In the genomic region with DNA sequence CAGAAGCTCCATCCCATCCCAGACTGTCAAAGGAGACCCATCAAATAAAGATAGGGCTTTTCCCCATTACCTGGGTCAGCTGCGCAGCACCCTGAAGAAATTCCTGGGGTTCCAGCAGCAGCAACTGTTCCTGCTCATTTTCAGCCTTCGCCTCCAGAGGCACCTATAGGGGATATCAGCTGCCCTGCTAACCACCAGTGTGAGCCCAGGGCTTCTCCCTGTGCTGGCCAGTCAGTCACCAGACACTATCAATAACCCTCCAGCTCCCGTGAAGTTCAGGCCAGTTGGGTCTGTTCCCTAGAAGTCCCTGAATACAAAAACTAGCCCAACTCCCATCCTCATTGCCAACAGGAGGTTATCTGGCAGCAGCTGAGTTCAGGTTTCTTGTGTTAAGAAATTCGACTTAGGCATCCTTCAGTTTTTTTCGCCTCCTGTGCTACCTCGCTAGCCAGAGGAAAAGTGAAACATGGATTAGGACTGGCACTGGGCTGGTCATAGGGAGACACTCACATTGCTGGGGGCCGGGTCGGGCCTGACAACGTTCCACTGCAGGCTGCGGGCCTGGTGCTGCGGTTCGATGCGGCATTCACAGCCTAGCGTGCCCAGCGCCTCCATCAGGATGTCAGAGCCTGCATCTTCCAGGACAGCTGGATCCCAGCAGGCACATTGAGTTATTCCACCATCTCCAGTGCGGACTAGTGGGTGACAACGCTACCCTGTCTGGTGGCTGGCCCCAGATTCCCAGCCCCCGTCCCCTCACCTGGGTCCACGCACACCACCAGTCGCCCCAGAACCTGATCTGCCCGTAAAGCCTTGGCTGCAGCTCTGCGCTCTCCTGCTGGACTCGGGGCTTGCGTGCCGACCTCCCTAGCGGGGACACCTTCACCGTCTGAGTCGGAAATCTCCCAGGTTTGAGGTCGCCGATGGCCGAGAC, we compare ENCODE assay signal across 8 mouse cellular contexts. TPM values are rescaled to one million over a fixed set of nuclear protein-coding genes. Genes with fewer than 3 reads are reported as not detected.
A peak's percentile ranks its signal among the peaks of the same experiment; 100 is the strongest.
DNase-seq lines count a peak whose midpoint lies in the region; ATAC-seq and TF ChIP-seq lines count a peak whose summit lies in the region.

No protein-coding gene starts in this region.

- intact Hi-C loops in heart, postnatal 25 days (cut with DNase I) = no loop called here

- no peak for DNase-seq in heart, postnatal 25 days (ENCODE audit: low spot score)
- DNase-seq in ES-E14 (ENCODE audit: low read depth, low spot score) (no peak), liver (peak; percentile 38)
- no peak for DNase-seq in cerebellum, adult 8-10 months
- DNase-seq in retina, embryonic 14.5 days (ENCODE audit: low spot score) = no peak

- H3K27ac ChIP-seq in heart, embryonic 14.5 days (replicated peaks in 1 of 2; ENCODE audit: control insufficient read depth in 1 of 2, insufficient read depth in 1 of 2, low read depth in 2 of 2, low read length in 2 of 2) = peak overlapping the region; percentile 68 to 84
- H3K27ac ChIP-seq in ES-E14 (ENCODE audit: insufficient read depth, low read depth, low read length, poor library complexity, severe bottlenecking) = no peak overlapping the region
- H3K27ac ChIP-seq in stomach, embryonic 15.5 days = peak overlapping the region; percentile 85

- no peaks in the 10 kb centered on the region for H3K9me3 ChIP-seq in heart, embryonic 14.5 days (ENCODE audit: control insufficient read depth, low read length)
- H3K9me3 ChIP-seq in ES-E14 (ENCODE audit: control insufficient read depth, insufficient read depth, low read depth, low read length) = no peaks in the 10 kb centered on the region
- H3K9me3 ChIP-seq in stomach, embryonic 15.5 days = no peaks in the 10 kb centered on the region

- in situ Hi-C loops in ES-E14 (cut with MboI; ENCODE audit: low sequenced_read_pairs in 2 of 2, unreplicated experiment in 2 of 2) = no loop called here

- H3K36me3 ChIP-seq in heart, embryonic 14.5 days (ENCODE audit: control insufficient read depth, insufficient read depth, low read length) = peaks cover 70% of the 10 kb centered on the region
- peaks cover 46% of the 10 kb centered on the region for H3K36me3 ChIP-seq in ES-E14 (ENCODE audit: control insufficient read depth, insufficient read depth, low read length, poor library complexity, severe bottlenecking)
- peaks cover 44% of the 10 kb centered on the region for H3K36me3 ChIP-seq in stomach, embryonic 15.5 days

- H3K9ac ChIP-seq in heart, embryonic 14.5 days (ENCODE audit: low read length) = peak overlapping the region; percentile 91
- H3K9ac ChIP-seq in ES-E14 (ENCODE audit: insufficient read depth, low read depth, low read length, poor library complexity, severe bottlenecking) = peak overlapping the region; percentile 87
- H3K9ac ChIP-seq in stomach, embryonic 15.5 days = peak overlapping the region; percentile 75

- H3K4me1 ChIP-seq in heart, embryonic 14.5 days (ENCODE audit: control insufficient read depth in 2 of 2, insufficient read depth in 2 of 2, low read length in 2 of 2) = peaks cover 13 to 34% of the 10 kb centered on the region in 2 experiments
- H3K4me1 ChIP-seq in ES-E14 (ENCODE audit: control insufficient read depth in 2 of 2, insufficient read depth in 2 of 2, low read length in 2 of 2, poor library complexity in 1 of 2) = peaks cover 0 to 15% of the 10 kb centered on the region in 2 experiments; a peak in 2 of 4 replicates
- H3K4me1 ChIP-seq in stomach, embryonic 15.5 days = peaks cover 27% of the 10 kb centered on the region

- 9% methylated on average over 31 of the region's 31 CpGs for WGBS in heart, embryonic 14.5 days
- 10% methylated on average over 31 of the region's 31 CpGs for WGBS in stomach, embryonic 15.5 days

- H3K4me3 ChIP-seq in heart, embryonic 14.5 days (ENCODE audit: control insufficient read depth in 1 of 2, insufficient read depth in 1 of 2, low read depth in 1 of 2, low read length in 2 of 2) = peak overlapping the region; percentile 69 to 81
- H3K4me3 ChIP-seq in ES-E14 (ENCODE audit: insufficient read depth in 1 of 2, low read depth in 1 of 2, low read length in 2 of 2, poor library complexity in 1 of 2, severe bottlenecking in 1 of 2) = peak overlapping the region; percentile 83 to 88
- H3K4me3 ChIP-seq in stomach, embryonic 15.5 days (replicated peaks) = peak overlapping the region; percentile 84

- ATAC-seq in heart, embryonic 14.5 days (ENCODE audit: insufficient number of reproducible peaks, insufficient read depth, low FRiP score, low read depth) = no peak
- peak; percentile 31 for ATAC-seq in erythroid progenitor cell, adult 5-6 weeks (replicated peaks; ENCODE audit: low FRiP score, poor library complexity, severe bottlenecking)
- no peak for ATAC-seq in stomach, embryonic 15.5 days (ENCODE audit: insufficient read depth, low FRiP score, low read depth)

- H3K27me3 ChIP-seq in heart, embryonic 14.5 days (ENCODE audit: control insufficient read depth, insufficient read depth, low read length) = no peaks in the 10 kb centered on the region
- no peaks in the 10 kb centered on the region for H3K27me3 ChIP-seq in stomach, embryonic 15.5 days (replicated peaks)

- H3K4me2 ChIP-seq in heart, embryonic 14.5 days (ENCODE audit: low read length) = peak overlapping the region; percentile 72
- peak overlapping the region; percentile 86 for H3K4me2 ChIP-seq in stomach, embryonic 15.5 days

TF ChIP-seq in ES-E14, 5 proteins besides CTCF, POLR2A, EP300 and RAD21:
- TF ChIP-seq ZC3H11A (IDR thresholded peaks at IDR 0.05; ENCODE audit: borderline replicate concordance, low read depth, low read length) (no peak), ZNF384 (IDR thresholded peaks at IDR 0.05; ENCODE audit: low read depth, low read length) (no peak), HCFC1 (IDR thresholded peaks at IDR 0.05; ENCODE audit: borderline replicate concordance, insufficient read depth, low read length) (no peak), MAFK (IDR thresholded peaks at IDR 0.05; ENCODE audit: insufficient read depth, low read depth, low read length) (no peak), CHD2 (IDR thresholded peaks at IDR 0.05; ENCODE audit: low read depth, low read length) (no peak)
TF ChIP-seq in ES-E14: peak in this region for 0.

RNA-seq across cellular contexts. Expression of a gene that starts 0.6 kb away (rescaled TPM):
- 14.7 and 16.0 TPM in 2 replicates for polyA plus RNA-seq in heart, embryonic 14.5 days (2014; fragmentation: Nextera tagmentation; extraction: Ambion mirVana)
- 10 to 100 TPM; 17.8 to 19.9 TPM for total RNA-seq in heart, postnatal 25 days (2021)
- 21.8 and 33.7 TPM in 2 replicates for total RNA-seq in ES-E14 (2012; rRNA removed)
- 6.3 and 14.4 TPM in 2 replicates for total RNA-seq in erythroid progenitor cell, adult 5-6 weeks (2015; ENCODE audit: low replicate concordance)
- 12.7 and 24.5 TPM in 2 replicates for total RNA-seq in erythroid progenitor cell, adult 5-6 weeks (2017; ENCODE audit: low replicate concordance)
- polyA plus RNA-seq in stomach, embryonic 15.5 days (2015; fragmentation: Nextera tagmentation; extraction: Ambion mirVana) = 26.3 and 29.3 TPM in 2 replicates

RNA-seq across cellular contexts. Expression of a gene that starts 0.6 kb away (rescaled TPM):
- polyA plus RNA-seq in heart, embryonic 14.5 days (2014; fragmentation: Nextera tagmentation; extraction: Ambion mirVana) = 82.1 and 82.8 TPM in 2 replicates
- 100 to 1,000 TPM; 110 to 111 TPM for total RNA-seq in heart, postnatal 25 days (2021)
- 36.1 and 39.6 TPM in 2 replicates for total RNA-seq in ES-E14 (2012; rRNA removed)
- total RNA-seq in erythroid progenitor cell, adult 5-6 weeks (2015; ENCODE audit: low replicate concordance) = 8.3 and 9.6 TPM in 2 replicates
- 9.1 and 19.4 TPM in 2 replicates for total RNA-seq in erythroid progenitor cell, adult 5-6 weeks (2017; ENCODE audit: low replicate concordance)
- 102 and 112 TPM in 2 replicates for polyA plus RNA-seq in stomach, embryonic 15.5 days (2015; fragmentation: Nextera tagmentation; extraction: Ambion mirVana)

RNA-seq across cellular contexts. Expression of a gene that starts 2.0 kb away (rescaled TPM):
- 39.4 and 43.9 TPM in 2 replicates for polyA plus RNA-seq in heart, embryonic 14.5 days (2014; fragmentation: Nextera tagmentation; extraction: Ambion mirVana)
- 10 to 100 TPM; 33.9 to 35.6 TPM for total RNA-seq in heart, postnatal 25 days (2021)
- 59.4 and 84.1 TPM in 2 replicates for total RNA-seq in ES-E14 (2012; rRNA removed)
- total RNA-seq in erythroid progenitor cell, adult 5-6 weeks (2015; ENCODE audit: low replicate concordance) = 151 and 169 TPM in 2 replicates
- 95.5 and 101 TPM in 2 replicates for total RNA-seq in erythroid progenitor cell, adult 5-6 weeks (2017; ENCODE audit: low replicate concordance)
- 77.5 and 79.8 TPM in 2 replicates for polyA plus RNA-seq in stomach, embryonic 15.5 days (2015; fragmentation: Nextera tagmentation; extraction: Ambion mirVana)

RNA-seq across cellular contexts. Expression of a gene that starts 7.9 kb away (rescaled TPM):
- 26.8 and 28.2 TPM in 2 replicates for polyA plus RNA-seq in heart, embryonic 14.5 days (2014; fragmentation: Nextera tagmentation; extraction: Ambion mirVana)
- total RNA-seq in heart, postnatal 25 days (2021) = 10 to 100 TPM; 33.4 to 36.3 TPM
- 34.2 and 37.1 TPM in 2 replicates for total RNA-seq in ES-E14 (2012; rRNA removed)
- total RNA-seq in erythroid progenitor cell, adult 5-6 weeks (2015; ENCODE audit: low replicate concordance) = 84.0 and 90.5 TPM in 2 replicates
- 47.5 and 65.7 TPM in 2 replicates for total RNA-seq in erythroid progenitor cell, adult 5-6 weeks (2017; ENCODE audit: low replicate concordance)
- 32.1 and 32.5 TPM in 2 replicates for polyA plus RNA-seq in stomach, embryonic 15.5 days (2015; fragmentation: Nextera tagmentation; extraction: Ambion mirVana)

RNA-seq across cellular contexts. Expression of a gene that starts 8.2 kb away (rescaled TPM):
- 37.8 and 39.8 TPM in 2 replicates for polyA plus RNA-seq in heart, embryonic 14.5 days (2014; fragmentation: Nextera tagmentation; extraction: Ambion mirVana)
- 10 to 100 TPM; 18.2 to 19.4 TPM for total RNA-seq in heart, postnatal 25 days (2021)
- total RNA-seq in ES-E14 (2012; rRNA removed) = 85.8 and 118 TPM in 2 replicates
- 31.9 and 50.8 TPM in 2 replicates for total RNA-seq in erythroid progenitor cell, adult 5-6 weeks (2015; ENCODE audit: low replicate concordance)
- total RNA-seq in erythroid progenitor cell, adult 5-6 weeks (2017; ENCODE audit: low replicate concordance) = 35.0 and 44.1 TPM in 2 replicates
- 49.0 and 49.6 TPM in 2 replicates for polyA plus RNA-seq in stomach, embryonic 15.5 days (2015; fragmentation: Nextera tagmentation; extraction: Ambion mirVana)
